Mouse (Mus musculus) cortical plate, adult 2 months (tissue): ENCODE data around the gene Tmc7.

ENCODE experiments used
- CTCF ChIP-seq: fragments of 200-500 bp; IDR thresholded peaks from 2 replicates; pipeline ENCODE4 v1.5.1; 2011; ENCODE audit warnings: mild to moderate bottlenecking, control low read depth, low read length; ENCODE audit not compliant: insufficient read depth; ENCODE audit errors: extremely low read depth
- POLR2A ChIP-seq: fragments of 200-500 bp; IDR thresholded peaks from 2 replicates; pipeline ENCODE4 v1.6.1; 2011; ENCODE audit warnings: mild to moderate bottlenecking, low read length, control low read depth; ENCODE audit not compliant: insufficient read depth; ENCODE audit errors: extremely low read depth

- no peak for TF ChIP-seq POLR2A
- TF ChIP-seq CTCF, result no peak
These were observed 27.4 kb upstream of the Tmc7 start for GRCm38 (mm10) chr7:118611933-118612332.
